Mouse (Mus musculus): ENCODE results near the gene Cct6b. TPM values are rescaled to one million over a fixed set of nuclear protein-coding genes. Genes with fewer than 3 reads are reported as not detected.

Gene Cct6b
- polyA plus RNA-seq, 1 experiment from 2014 or later, result 0.11 TPM

GRCm38 (mm10) chr11:82739006-82739405 lies 25.1 kb downstream of the Cct6b start:
- H3K4me2 ChIP-seq (ENCODE audit: low read depth, low read length), result no peak overlapping the region
- H3K4me3 ChIP-seq (ENCODE audit: low read depth, low read length), result no peak overlapping the region
- no peak for DNase-seq (ENCODE audit: low spot score)
- no peaks in the 10 kb centered on the region for H3K36me3 ChIP-seq (replicated peaks; ENCODE audit: control insufficient read depth, insufficient read depth, low read depth, low read length)
- no peaks in the 10 kb centered on the region for H3K9me3 ChIP-seq (replicated peaks; ENCODE audit: control insufficient read depth, low read length)
- ATAC-seq (replicated peaks; ENCODE audit: insufficient number of reproducible peaks, low FRiP score, low TSS enrichment, low read depth), result no peak
- H3K27me3 ChIP-seq (ENCODE audit: control insufficient read depth, insufficient read depth, low read length), result no peaks in the 10 kb centered on the region
- no peaks in the 10 kb centered on the region for H3K4me1 ChIP-seq (ENCODE audit: control insufficient read depth, insufficient read depth, low read length)
- H3K9ac ChIP-seq (replicated peaks; ENCODE audit: low read length), result no peak overlapping the region
- no peak overlapping the region for H3K27ac ChIP-seq (replicated peaks; ENCODE audit: low read depth, low read length)

GRCm38 (mm10) chr11:82734227-82734626 lies 29.9 kb downstream of the Cct6b start:
- ATAC-seq (replicated peaks; ENCODE audit: insufficient number of reproducible peaks, low FRiP score, low TSS enrichment, low read depth), result no peak
- Histone ChIP-seq H3K4me2 (ENCODE audit: low read depth, low read length) (no peak overlapping the region), H3K9me3 (replicated peaks; ENCODE audit: control insufficient read depth, low read length) (no peaks in the 10 kb centered on the region), H3K27me3 (ENCODE audit: control insufficient read depth, insufficient read depth, low read length) (no peaks in the 10 kb centered on the region), H3K4me1 (ENCODE audit: control insufficient read depth, insufficient read depth, low read length) (no peaks in the 10 kb centered on the region), H3K9ac (replicated peaks; ENCODE audit: low read length) (no peak overlapping the region), H3K27ac (replicated peaks; ENCODE audit: low read depth, low read length) (no peak overlapping the region), H3K36me3 (replicated peaks; ENCODE audit: control insufficient read depth, insufficient read depth, low read depth, low read length) (no peaks in the 10 kb centered on the region), H3K4me3 (ENCODE audit: low read depth, low read length) (no peak overlapping the region)
- DNase-seq (ENCODE audit: low spot score), result no peak

- Histone ChIP-seq H3K36me3 (replicated peaks; ENCODE audit: control insufficient read depth, insufficient read depth, low read depth, low read length) (no peaks in the 10 kb centered on the region), H3K27me3 (ENCODE audit: control insufficient read depth, insufficient read depth, low read length) (no peaks in the 10 kb centered on the region)
Measured at GRCm38 (mm10) chr11:82726862-82727261, 37.3 kb downstream of the Cct6b start.

GRCm38 (mm10) chr11:82719294-82719693 lies 44.8 kb downstream of the Cct6b start:
- no peaks in the 10 kb centered on the region for H3K36me3 ChIP-seq (replicated peaks; ENCODE audit: control insufficient read depth, insufficient read depth, low read depth, low read length)
- ATAC-seq (replicated peaks; ENCODE audit: insufficient number of reproducible peaks, low FRiP score, low TSS enrichment, low read depth) (no peak), DNase-seq (ENCODE audit: low spot score) (no peak)
- H3K4me3 ChIP-seq (ENCODE audit: low read depth, low read length), result no peak overlapping the region
- H3K9me3 ChIP-seq (replicated peaks; ENCODE audit: control insufficient read depth, low read length), result no peaks in the 10 kb centered on the region
- H3K4me1 ChIP-seq (ENCODE audit: control insufficient read depth, insufficient read depth, low read length), result no peaks in the 10 kb centered on the region
- H3K4me2 ChIP-seq (ENCODE audit: low read depth, low read length), result no peak overlapping the region
- H3K9ac ChIP-seq (replicated peaks; ENCODE audit: low read length), result no peak overlapping the region
- WGBS, result 85% methylated on average over 12 of the region's 12 CpGs
- no peaks in the 10 kb centered on the region for H3K27me3 ChIP-seq (ENCODE audit: control insufficient read depth, insufficient read depth, low read length)
- H3K27ac ChIP-seq (replicated peaks; ENCODE audit: low read depth, low read length), result no peak overlapping the region

More at GRCm38 (mm10) chr11:82726862-82727261, 37.3 kb downstream of the Cct6b start:
- no peak for ATAC-seq (replicated peaks; ENCODE audit: insufficient number of reproducible peaks, low FRiP score, low TSS enrichment, low read depth)
- H3K27ac ChIP-seq (replicated peaks; ENCODE audit: low read depth, low read length), result no peak overlapping the region
- no peak for DNase-seq (ENCODE audit: low spot score)
- WGBS, result 89% methylated on average over 2 of the region's 2 CpGs
- no peaks in the 10 kb centered on the region for H3K4me1 ChIP-seq (ENCODE audit: control insufficient read depth, insufficient read depth, low read length)
- no peaks in the 10 kb centered on the region for H3K9me3 ChIP-seq (replicated peaks; ENCODE audit: control insufficient read depth, low read length)
- H3K4me2 ChIP-seq (ENCODE audit: low read depth, low read length), result no peak overlapping the region
- H3K4me3 ChIP-seq (ENCODE audit: low read depth, low read length), result no peak overlapping the region
- H3K9ac ChIP-seq (replicated peaks; ENCODE audit: low read length), result no peak overlapping the region

- Histone ChIP-seq H3K27ac (replicated peaks; ENCODE audit: low read depth, low read length) (no peak overlapping the region), H3K9me3 (replicated peaks; ENCODE audit: control insufficient read depth, low read length) (no peaks in the 10 kb centered on the region), H3K4me1 (ENCODE audit: control insufficient read depth, insufficient read depth, low read length) (no peaks in the 10 kb centered on the region), H3K4me2 (ENCODE audit: low read depth, low read length) (no peak overlapping the region), H3K36me3 (replicated peaks; ENCODE audit: control insufficient read depth, insufficient read depth, low read depth, low read length) (no peaks in the 10 kb centered on the region), H3K4me3 (ENCODE audit: low read depth, low read length) (no peak overlapping the region), H3K27me3 (ENCODE audit: control insufficient read depth, insufficient read depth, low read length) (no peaks in the 10 kb centered on the region), H3K9ac (replicated peaks; ENCODE audit: low read length) (no peak overlapping the region)
- ATAC-seq (replicated peaks; ENCODE audit: insufficient number of reproducible peaks, low FRiP score, low TSS enrichment, low read depth) (no peak), DNase-seq (ENCODE audit: low spot score) (no peak)
- WGBS, result 85% methylated on average over 3 of the region's 3 CpGs
Measured at GRCm38 (mm10) chr11:82712681-82713080, 51.4 kb downstream of the Cct6b start.

GRCm38 (mm10) chr11:82708934-82709333 lies 55.2 kb downstream of the Cct6b start:
- Histone ChIP-seq H3K9ac (replicated peaks; ENCODE audit: low read length) (no peak overlapping the region), H3K4me2 (ENCODE audit: low read depth, low read length) (no peak overlapping the region), H3K36me3 (replicated peaks; ENCODE audit: control insufficient read depth, insufficient read depth, low read depth, low read length) (no peaks in the 10 kb centered on the region), H3K4me1 (ENCODE audit: control insufficient read depth, insufficient read depth, low read length) (no peaks in the 10 kb centered on the region), H3K9me3 (replicated peaks; ENCODE audit: control insufficient read depth, low read length) (no peaks in the 10 kb centered on the region), H3K4me3 (ENCODE audit: low read depth, low read length) (no peak overlapping the region), H3K27ac (replicated peaks; ENCODE audit: low read depth, low read length) (no peak overlapping the region), H3K27me3 (ENCODE audit: control insufficient read depth, insufficient read depth, low read length) (no peaks in the 10 kb centered on the region)
- no peak for DNase-seq (ENCODE audit: low spot score)
- 88% methylated on average over 4 of the region's 4 CpGs for WGBS
- no peak for ATAC-seq (replicated peaks; ENCODE audit: insufficient number of reproducible peaks, low FRiP score, low TSS enrichment, low read depth)

- no peak overlapping the region for H3K9ac ChIP-seq (replicated peaks; ENCODE audit: low read length)
- no peak for ATAC-seq (replicated peaks; ENCODE audit: insufficient number of reproducible peaks, low FRiP score, low TSS enrichment, low read depth)
- H3K4me3 ChIP-seq (ENCODE audit: low read depth, low read length), result no peak overlapping the region
- H3K4me2 ChIP-seq (ENCODE audit: low read depth, low read length), result no peak overlapping the region
- H3K36me3 ChIP-seq (replicated peaks; ENCODE audit: control insufficient read depth, insufficient read depth, low read depth, low read length), result no peaks in the 10 kb centered on the region
- DNase-seq (ENCODE audit: low spot score), result no peak
- no peaks in the 10 kb centered on the region for H3K27me3 ChIP-seq (ENCODE audit: control insufficient read depth, insufficient read depth, low read length)
- H3K27ac ChIP-seq (replicated peaks; ENCODE audit: low read depth, low read length), result no peak overlapping the region
- no peaks in the 10 kb centered on the region for H3K4me1 ChIP-seq (ENCODE audit: control insufficient read depth, insufficient read depth, low read length)
- 77% methylated on average over 6 of the region's 6 CpGs for WGBS
- H3K9me3 ChIP-seq (replicated peaks; ENCODE audit: control insufficient read depth, low read length), result no peaks in the 10 kb centered on the region
Measured at GRCm38 (mm10) chr11:82705082-82705481, 59.0 kb downstream of the Cct6b start.

- no peak overlapping the region for H3K27ac ChIP-seq (replicated peaks; ENCODE audit: low read depth, low read length)
- no peaks in the 10 kb centered on the region for H3K27me3 ChIP-seq (ENCODE audit: control insufficient read depth, insufficient read depth, low read length)
- H3K4me1 ChIP-seq (ENCODE audit: control insufficient read depth, insufficient read depth, low read length), result no peaks in the 10 kb centered on the region
- no peak overlapping the region for H3K9ac ChIP-seq (replicated peaks; ENCODE audit: low read length)
- DNase-seq (ENCODE audit: low spot score), result no peak
- no peaks in the 10 kb centered on the region for H3K36me3 ChIP-seq (replicated peaks; ENCODE audit: control insufficient read depth, insufficient read depth, low read depth, low read length)
- WGBS, result 83% methylated on average over 11 of the region's 11 CpGs
- ATAC-seq (replicated peaks; ENCODE audit: insufficient number of reproducible peaks, low FRiP score, low TSS enrichment, low read depth), result no peak
- H3K4me2 ChIP-seq (ENCODE audit: low read depth, low read length), result no peak overlapping the region
- no peak overlapping the region for H3K4me3 ChIP-seq (ENCODE audit: low read depth, low read length)
- H3K9me3 ChIP-seq (replicated peaks; ENCODE audit: control insufficient read depth, low read length), result no peaks in the 10 kb centered on the region
Measured at GRCm38 (mm10) chr11:82699865-82700410, 64.2 kb downstream of the Cct6b start.
